Mouse (Mus musculus): ENCODE measurements around the gene Gm45234. TPM values are rescaled to one million over a fixed set of nuclear protein-coding genes. Genes with fewer than 3 reads are reported as not detected.
A peak's percentile ranks its signal among the peaks of the same experiment; 100 is the strongest.

The Gm45234 gene
- polyA plus RNA-seq, 1 experiment = not detected

- DNase-seq (ENCODE audit: low read depth) = no peak
- no peak for TF ChIP-seq CTCF (IDR thresholded peaks at IDR 0.05; ENCODE audit: borderline replicate concordance, extremely low read depth, insufficient read depth, insufficient read length)
- no peak for TF ChIP-seq POLR2A (IDR thresholded peaks at IDR 0.05; ENCODE audit: borderline replicate concordance, extremely low read depth, insufficient read depth, insufficient read length, poor library complexity, severe bottlenecking)
Observed at GRCm38 (mm10) chr6:124702102-124702783, 53.6 kb downstream of the Gm45234 start.

DNA sequence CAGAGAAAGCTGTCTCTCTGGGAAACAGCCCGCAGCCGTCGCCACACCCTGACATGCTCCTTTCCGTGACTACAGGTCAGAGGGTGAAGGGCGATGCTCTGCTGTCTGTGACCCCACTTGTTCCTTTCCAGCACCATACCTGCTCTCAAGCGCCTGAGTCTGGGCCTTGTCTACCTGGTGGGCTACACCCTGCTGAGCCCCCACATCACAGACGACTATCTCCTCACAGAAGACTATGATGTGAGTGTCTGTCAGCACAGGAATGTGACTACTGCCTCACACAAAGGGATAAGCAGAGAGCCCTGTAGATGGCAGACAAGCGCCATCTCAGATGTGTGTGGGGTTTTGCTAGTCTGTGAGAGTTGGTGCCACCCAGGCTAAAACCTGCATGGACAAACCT lies 54.5 kb downstream of the Gm45234 start:
- no peak for TF ChIP-seq POLR2A (IDR thresholded peaks at IDR 0.05; ENCODE audit: borderline replicate concordance, extremely low read depth, insufficient read depth, insufficient read length, poor library complexity, severe bottlenecking)
- DNase-seq (ENCODE audit: low read depth) = peak; percentile 40

- DNase-seq (ENCODE audit: low read depth) = no peak
- TF ChIP-seq CTCF (IDR thresholded peaks at IDR 0.05; ENCODE audit: borderline replicate concordance, extremely low read depth, insufficient read depth, insufficient read length) = no peak
- TF ChIP-seq POLR2A (IDR thresholded peaks at IDR 0.05; ENCODE audit: borderline replicate concordance, extremely low read depth, insufficient read depth, insufficient read length, poor library complexity, severe bottlenecking) = no peak
Observed at GRCm38 (mm10) chr6:124699962-124700610, 55.7 kb downstream of the Gm45234 start.

GRCm38 (mm10) chr6:124699366-124699765 lies 56.5 kb downstream of the Gm45234 start:
- TF ChIP-seq CTCF (IDR thresholded peaks at IDR 0.05; ENCODE audit: borderline replicate concordance, extremely low read depth, insufficient read depth, insufficient read length) (no peak), POLR2A (IDR thresholded peaks at IDR 0.05; ENCODE audit: borderline replicate concordance, extremely low read depth, insufficient read depth, insufficient read length, poor library complexity, severe bottlenecking) (no peak)

GRCm38 (mm10) chr6:124698751-124699150 lies 57.1 kb downstream of the Gm45234 start:
- DNase-seq (ENCODE audit: low read depth) = no peak
- TF ChIP-seq POLR2A (IDR thresholded peaks at IDR 0.05; ENCODE audit: borderline replicate concordance, extremely low read depth, insufficient read depth, insufficient read length, poor library complexity, severe bottlenecking) (no peak), CTCF (IDR thresholded peaks at IDR 0.05; ENCODE audit: borderline replicate concordance, extremely low read depth, insufficient read depth, insufficient read length) (no peak)

More at GRCm38 (mm10) chr6:124699366-124699765, 56.5 kb downstream of the Gm45234 start:
- DNase-seq (ENCODE audit: low read depth) = no peak

- DNase-seq (ENCODE audit: low read depth) = no peak
- TF ChIP-seq CTCF (IDR thresholded peaks at IDR 0.05; ENCODE audit: borderline replicate concordance, extremely low read depth, insufficient read depth, insufficient read length) = no peak
Observed at GRCm38 (mm10) chr6:124696441-124697150, 59.2 kb downstream of the Gm45234 start.

- DNase-seq (ENCODE audit: low read depth) = peak; percentile 86
Observed at GRCm38 (mm10) chr6:124694166-124694955, 61.5 kb downstream of the Gm45234 start.

DNA sequence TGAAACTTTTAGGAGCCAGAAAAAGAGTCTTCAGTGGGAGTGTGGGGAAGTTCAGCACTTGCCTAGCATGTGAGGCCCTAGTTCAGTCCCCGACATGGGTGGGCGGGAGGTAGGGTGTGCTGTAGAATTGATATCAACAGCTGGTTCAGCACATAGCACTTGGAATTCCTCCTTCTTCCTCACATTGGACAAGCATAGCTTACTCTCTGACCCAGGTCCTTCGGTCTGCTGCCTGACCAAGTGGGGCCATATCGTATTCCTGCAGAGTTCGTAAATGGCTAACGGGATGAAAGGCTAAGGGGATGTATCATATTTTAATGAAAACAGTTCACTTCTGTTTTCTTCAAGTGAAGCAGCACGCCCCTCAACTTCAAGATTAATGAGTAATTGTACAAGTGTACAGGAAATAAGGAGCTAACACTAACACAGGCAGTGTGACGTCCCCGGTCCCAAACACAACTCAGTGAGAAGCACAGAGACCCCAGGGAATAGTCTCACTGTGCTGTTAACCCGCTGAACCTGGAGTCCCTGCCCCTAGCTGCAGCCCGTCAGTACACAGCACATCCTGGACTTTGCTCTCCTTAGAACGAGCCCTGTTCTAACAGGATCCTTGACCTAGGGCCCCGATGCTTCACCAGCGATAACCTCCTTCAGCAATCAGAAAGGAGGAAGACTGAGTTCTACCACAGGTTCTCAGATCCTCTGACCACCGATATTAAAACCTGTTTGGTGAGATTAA lies 62.4 kb downstream of the Gm45234 start:
- DNase-seq (ENCODE audit: low read depth) = no peak
- TF ChIP-seq POLR2A (IDR thresholded peaks at IDR 0.05; ENCODE audit: borderline replicate concordance, extremely low read depth, insufficient read depth, insufficient read length, poor library complexity, severe bottlenecking) = no peak
- no peak for TF ChIP-seq CTCF (IDR thresholded peaks at IDR 0.05; ENCODE audit: borderline replicate concordance, extremely low read depth, insufficient read depth, insufficient read length)

More at GRCm38 (mm10) chr6:124694166-124694955, 61.5 kb downstream of the Gm45234 start:
- no peak for TF ChIP-seq POLR2A (IDR thresholded peaks at IDR 0.05; ENCODE audit: borderline replicate concordance, extremely low read depth, insufficient read depth, insufficient read length, poor library complexity, severe bottlenecking)
- TF ChIP-seq CTCF (IDR thresholded peaks at IDR 0.05; ENCODE audit: borderline replicate concordance, extremely low read depth, insufficient read depth, insufficient read length) = no peak

DNA sequence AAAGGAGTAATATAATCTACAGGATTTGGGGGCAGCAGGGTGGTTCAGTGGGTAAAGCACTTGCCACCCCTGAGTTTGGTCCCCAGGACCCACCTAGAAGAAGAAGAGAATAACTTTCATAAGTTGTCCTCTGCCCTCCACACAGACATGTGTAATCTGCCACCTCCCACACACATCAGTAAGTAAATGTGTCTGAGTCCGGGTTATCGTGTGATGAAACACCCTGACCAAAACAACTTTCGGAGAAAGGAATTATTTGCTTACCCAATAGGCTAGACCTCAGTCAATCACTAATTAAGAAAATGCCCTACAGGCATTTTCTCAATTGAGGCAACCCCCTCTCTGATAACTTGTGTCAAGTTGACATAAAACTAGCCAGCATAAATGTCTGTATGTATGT lies 65.3 kb downstream of the Gm45234 start:
- no peak for DNase-seq (ENCODE audit: low read depth)
- no peak for TF ChIP-seq POLR2A (IDR thresholded peaks at IDR 0.05; ENCODE audit: borderline replicate concordance, extremely low read depth, insufficient read depth, insufficient read length, poor library complexity, severe bottlenecking)
- TF ChIP-seq CTCF (IDR thresholded peaks at IDR 0.05; ENCODE audit: borderline replicate concordance, extremely low read depth, insufficient read depth, insufficient read length) = no peak

Other genes starting within 250 kb of the Gm45234 start
- gene C1ra, start 243.6 kb downstream of the Gm45234 start, polyA plus RNA-seq (2012; rRNA removed) = 0.15 and 0.22 TPM in 2 replicates
- 0.54 and 0.57 TPM in 2 replicates for gene C1s1, start 213.7 kb downstream of the Gm45234 start, polyA plus RNA-seq (2012; rRNA removed)
- gene C1rb, start 185.7 kb downstream of the Gm45234 start, polyA plus RNA-seq (2012; rRNA removed) = not detected in 2 replicates
- gene C1s2, start 119.9 kb downstream of the Gm45234 start, polyA plus RNA-seq (2012; rRNA removed) = 0.31 and 0.32 TPM in 2 replicates
- gene Lpcat3, start 93.0 kb downstream of the Gm45234 start, polyA plus RNA-seq (2012; rRNA removed) = 54.8 and 58.7 TPM in 2 replicates
- gene Emg1, start 43.8 kb downstream of the Gm45234 start, polyA plus RNA-seq (2012; rRNA removed) = 95.2 and 132 TPM in 2 replicates
- 168 and 174 TPM in 2 replicates for gene Phb2, start 43.7 kb downstream of the Gm45234 start, polyA plus RNA-seq (2012; rRNA removed)
- 2.6 and 2.9 TPM in 2 replicates for gene Ptpn6, start 17.3 kb downstream of the Gm45234 start, polyA plus RNA-seq (2012; rRNA removed)
- gene Grcc10, start 14.6 kb downstream of the Gm45234 start, polyA plus RNA-seq (2012; rRNA removed) = 429 and 583 TPM in 2 replicates
- gene Atn1, start 503 bp upstream of the Gm45234 start, polyA plus RNA-seq (2012; rRNA removed) = 62.8 and 136 TPM in 2 replicates
- gene Eno2, start 13.7 kb upstream of the Gm45234 start, polyA plus RNA-seq (2012; rRNA removed) = 48.6 and 69.6 TPM in 2 replicates
- gene Lrrc23, start 23.7 kb upstream of the Gm45234 start, polyA plus RNA-seq (2012; rRNA removed) = 5.6 and 8.7 TPM in 2 replicates
- gene Spsb2, start 52.6 kb upstream of the Gm45234 start, polyA plus RNA-seq (2012; rRNA removed) = 5.3 and 5.7 TPM in 2 replicates
- gene Tpi1, start 58.3 kb upstream of the Gm45234 start, polyA plus RNA-seq (2012; rRNA removed) = 318 and 333 TPM in 2 replicates
- gene Usp5, start 73.5 kb upstream of the Gm45234 start, polyA plus RNA-seq (2012; rRNA removed) = 157 and 162 TPM in 2 replicates
- 49.5 and 122 TPM in 2 replicates for gene Cdca3, start 73.5 kb upstream of the Gm45234 start, polyA plus RNA-seq (2012; rRNA removed)
- gene Gnb3, start 84.3 kb upstream of the Gm45234 start, polyA plus RNA-seq (2012; rRNA removed) = 1.9 and 2.6 TPM in 2 replicates
- 123 and 173 TPM in 2 replicates for gene P3h3, start 101.7 kb upstream of the Gm45234 start, polyA plus RNA-seq (2012; rRNA removed)
- 107 and 117 TPM in 2 replicates for gene Gpr162, start 108.0 kb upstream of the Gm45234 start, polyA plus RNA-seq (2012; rRNA removed)
- gene Cd4, start 132.2 kb upstream of the Gm45234 start, polyA plus RNA-seq (2012; rRNA removed) = 0.09 and 0.14 TPM in 2 replicates
- 3.8 and 4.5 TPM in 2 replicates for gene Lag3, start 155.7 kb upstream of the Gm45234 start, polyA plus RNA-seq (2012; rRNA removed)
- 2,630 and 3,258 TPM in 2 replicates for gene Ptms, start 164.1 kb upstream of the Gm45234 start, polyA plus RNA-seq (2012; rRNA removed)
- gene Mlf2, start 175.4 kb upstream of the Gm45234 start, polyA plus RNA-seq (2012; rRNA removed) = 551 and 626 TPM in 2 replicates
- gene Cops7a, start 209.5 kb upstream of the Gm45234 start, polyA plus RNA-seq (2012; rRNA removed) = 130 and 170 TPM in 2 replicates
- gene Pianp, start 240.7 kb upstream of the Gm45234 start, polyA plus RNA-seq (2012; rRNA removed) = 49.8 and 68.1 TPM in 2 replicates